Mouse (Mus musculus) bone marrow, adult 2 months (tissue): Measurements from ENCODE around the gene Ccdc86.

Experiments
- CTCF ChIP-seq: fragments of 200-500 bp; IDR thresholded peaks from 2 replicates; pipeline ENCODE4 v1.5.1; 2011; ENCODE audit warnings: low read length, control low read depth; ENCODE audit not compliant: control insufficient read depth, insufficient read depth
- POLR2A ChIP-seq: fragments of 200-500 bp; IDR thresholded peaks from 2 replicates; pipeline ENCODE4 v1.6.1; 2011; ENCODE audit warnings: low read depth, mild to moderate bottlenecking, control low read depth, low read length, borderline replicate concordance; ENCODE audit not compliant: control insufficient read depth

- TF ChIP-seq CTCF = no peak
- TF ChIP-seq POLR2A = no peak
Observed at GRCm38 (mm10) chr19:10926666-10927065, 22.4 kb downstream of the Ccdc86 start.
